Mouse (Mus musculus) CD8-positive naive resting alpha-beta T cell, adult 2 months (primary cell): ENCODE data around the gene Tex38.

Experiments used
- DNase-seq, 2 experiments: peaks; one replicate each; pipeline ENCODE4 v3.0.0; 2022; ENCODE audit warnings: low read depth in 2 of 2, low spot score in 2 of 2

The Tex38 gene

GRCm38 (mm10) chr4:115780918-115781317 lies at the start of gene Tex38:
Tex38 (minus strand) TSS chr4:115781018.
- DNase-seq = no peak

- no peak for DNase-seq
These were observed 49.7 kb upstream of the Tex38 start for GRCm38 (mm10) chr4:115830491-115830890.

- DNase-seq = no peak
These were observed 47.7 kb upstream of the Tex38 start for GRCm38 (mm10) chr4:115828572-115828902.

- peak; percentile 25 to 36 for DNase-seq
These were observed 47.2 kb upstream of the Tex38 start, which contains the start of gene Mob3c for GRCm38 (mm10) chr4:115827888-115828571. Mob3c (plus strand) TSS chr4:115828092.

GRCm38 (mm10) chr4:115827535-115827887 lies 46.7 kb upstream of the Tex38 start:
- DNase-seq = peak in 1 of 2 experiments; percentile 9

- no peak for DNase-seq
These were observed 46.2 kb upstream of the Tex38 start for GRCm38 (mm10) chr4:115827066-115827465.

- DNase-seq = no peak
These were observed 44.5 kb upstream of the Tex38 start for GRCm38 (mm10) chr4:115825271-115825670.

GRCm38 (mm10) chr4:115824178-115824577 lies 43.4 kb upstream of the Tex38 start:
- no peak for DNase-seq

- DNase-seq = no peak
These were observed 41.1 kb upstream of the Tex38 start for GRCm38 (mm10) chr4:115821928-115822327.

GRCm38 (mm10) chr4:115821431-115821830 lies 40.6 kb upstream of the Tex38 start:
- DNase-seq = no peak

GRCm38 (mm10) chr4:115820944-115821343 lies 40.1 kb upstream of the Tex38 start:
- DNase-seq = no peak

GRCm38 (mm10) chr4:115820199-115820598 lies 39.4 kb upstream of the Tex38 start:
- no peak for DNase-seq

- DNase-seq = no peak
These were observed 34.8 kb upstream of the Tex38 start for GRCm38 (mm10) chr4:115815606-115816005.

GRCm38 (mm10) chr4:115812326-115812725 lies 31.5 kb upstream of the Tex38 start:
- DNase-seq = no peak

- no peak for DNase-seq
These were observed 19.2 kb upstream of the Tex38 start for GRCm38 (mm10) chr4:115799981-115800380.

GRCm38 (mm10) chr4:115795360-115795759 lies 14.5 kb upstream of the Tex38 start:
- DNase-seq = no peak

- no peak for DNase-seq
These were observed 10.0 kb upstream of the Tex38 start for GRCm38 (mm10) chr4:115790864-115791263.

- no peak for DNase-seq
These were observed 4.8 kb upstream of the Tex38 start for GRCm38 (mm10) chr4:115785511-115786034.

GRCm38 (mm10) chr4:115784769-115785510 lies 4.1 kb upstream of the Tex38 start, which contains the start of gene Atpaf1:
Atpaf1 (plus strand) TSS chr4:115784812.
- DNase-seq = peak; percentile 54 to 56

- DNase-seq = no peak
These were observed 1.4 kb upstream of the Tex38 start for GRCm38 (mm10) chr4:115782026-115782805.

GRCm38 (mm10) chr4:115780269-115780668 lies 549 bp downstream of the Tex38 start:
- DNase-seq = no peak

GRCm38 (mm10) chr4:115777627-115778026 lies 3.2 kb downstream of the Tex38 start:
- no peak for DNase-seq
